Mouse (Mus musculus) myocyte (in vitro differentiated cells): ENCODE measurements around the gene Rap1gap2. TPM values are rescaled to one million over a fixed set of nuclear protein-coding genes. Genes with fewer than 3 reads are reported as not detected.

Experiments
- H3K27me3 ChIP-seq: one replicate; pipeline ENCODE4 v1.6.1; 2011; ENCODE audit not compliant: control insufficient read depth, insufficient read depth, insufficient read length
- H3K36me3 ChIP-seq: one replicate; pipeline ENCODE4 v1.6.1; 2011; ENCODE audit not compliant: control insufficient read depth, insufficient read depth
- H3K4me2 ChIP-seq: one replicate; pipeline ENCODE4 v1.6.1; 2011; ENCODE audit warnings: low read depth, control low read depth
- H3K4me3 ChIP-seq: one replicate; pipeline ENCODE4 v1.5.1; 2011; ENCODE audit warnings: mild to moderate bottlenecking, control low read depth, moderate library complexity
- H3K79me2 ChIP-seq: one replicate; pipeline ENCODE4 v1.6.1; 2011; ENCODE audit not compliant: control insufficient read depth, insufficient read depth
- H3ac ChIP-seq: one replicate; pipeline ENCODE4 v1.6.1; 2011; ENCODE audit not compliant: control insufficient read depth, insufficient read length
- CEBPB ChIP-seq: IDR thresholded peaks from 2 replicates; pipeline ENCODE4 v1.6.1; 2011; ENCODE audit warnings: mild to moderate bottlenecking, moderate library complexity; ENCODE audit not compliant: poor library complexity, insufficient read depth, severe bottlenecking
- E2F4 ChIP-seq: IDR thresholded peaks from one replicate; pipeline ENCODE4 v1.6.1; 2011; ENCODE audit warnings: mild to moderate bottlenecking, control low read depth, moderate library complexity; ENCODE audit not compliant: insufficient read depth
- MAX ChIP-seq: IDR thresholded peaks from one replicate; pipeline ENCODE4 v1.6.1; 2011; ENCODE audit warnings: low read depth, mild to moderate bottlenecking, control low read depth
- MYOD1 ChIP-seq, 3 experiments: IDR thresholded peaks; one replicate each; pipeline ENCODE4 v1.6.1; 2011; ENCODE audit warnings: control low read depth in 2 of 3, low read depth in 2 of 3, mild to moderate bottlenecking in 2 of 3, moderate library complexity in 1 of 3; ENCODE audit not compliant: insufficient read length in 2 of 3, control insufficient read depth in 1 of 3
- MYOG ChIP-seq, 3 experiments: IDR thresholded peaks; one replicate each; pipeline ENCODE4 v1.6.1; 2011; ENCODE audit warnings: control low read depth in 2 of 3, low read depth in 2 of 3, mild to moderate bottlenecking in 2 of 3; ENCODE audit not compliant: insufficient read length in 2 of 3, control insufficient read depth in 1 of 3, insufficient read depth in 1 of 3
- POLR2A ChIP-seq: IDR thresholded peaks from one replicate; pipeline ENCODE4 v1.6.1; 2011; ENCODE audit warnings: low read depth, mild to moderate bottlenecking, control low read depth, moderate library complexity; ENCODE audit not compliant: insufficient read length
- POLR2AphosphoS2 ChIP-seq: IDR thresholded peaks from one replicate; pipeline ENCODE4 v1.6.1; 2011; ENCODE audit warnings: low read depth, control low read depth; ENCODE audit not compliant: insufficient read length
- REST ChIP-seq: IDR thresholded peaks from one replicate; pipeline ENCODE4 v1.6.1; 2011; ENCODE audit warnings: mild to moderate bottlenecking, control low read depth, moderate library complexity; ENCODE audit not compliant: insufficient read depth, insufficient read length
- SRF ChIP-seq: IDR thresholded peaks from one replicate; pipeline ENCODE4 v1.6.1; 2011; ENCODE audit warnings: low read depth; ENCODE audit not compliant: control insufficient read depth, insufficient read length
- TCF12 ChIP-seq: IDR thresholded peaks from one replicate; pipeline ENCODE4 v1.6.1; 2011; ENCODE audit warnings: mild to moderate bottlenecking, control low read depth; ENCODE audit not compliant: poor library complexity, insufficient read depth, severe bottlenecking
- TCF3 ChIP-seq: IDR thresholded peaks from one replicate; pipeline ENCODE4 v1.6.1; 2011; ENCODE audit warnings: low read depth, control low read depth; ENCODE audit not compliant: insufficient read length
- USF1 ChIP-seq: IDR thresholded peaks from one replicate; pipeline ENCODE4 v1.6.1; 2011; ENCODE audit warnings: low read depth, mild to moderate bottlenecking, control low read depth, moderate library complexity
- polyA plus RNA-seq: library from polyadenylated mRNA; unstranded; fragments of >200 nt; fragmentation: generic; extraction: Trizol; gene quantifications from one replicate; pipeline ENCODE4 v1.2.1, GENCODE M21; 2012; ENCODE audit warnings: missing spikeins

Gene Rap1gap2
- polyA plus RNA-seq, 1 experiment: 43.4 TPM

GRCm38 (mm10) chr11:74502485-74502884 lies 108.2 kb downstream of the Rap1gap2 start:
- Histone ChIP-seq H3K36me3 (no peaks in the 10 kb centered on the region), H3K79me2 (no peaks in the 10 kb centered on the region), H3K4me2 (peak overlapping the region; percentile 0), H3K4me3 (no peak overlapping the region), H3K27me3 (no peaks in the 10 kb centered on the region), H3ac (no peak overlapping the region)
- TF ChIP-seq USF1 (peak; percentile 57), TCF12 (no peak)

- Histone ChIP-seq H3K36me3 (no peaks in the 10 kb centered on the region), H3K4me3 (no peak overlapping the region), H3K79me2 (no peaks in the 10 kb centered on the region), H3K27me3 (no peaks in the 10 kb centered on the region), H3K4me2 (peak overlapping the region; percentile 0), H3ac (no peak overlapping the region)
- TF ChIP-seq MYOD1 (IDR thresholded peaks at IDR 0.05; ENCODE audit: control insufficient read depth in 1 of 3, insufficient read length in 2 of 3, low read depth in 2 of 3) (peak in 1 of 3 experiments; percentile 46), REST (no peak)
These were observed 108.7 kb downstream of the Rap1gap2 start for GRCm38 (mm10) chr11:74501989-74502388.

- H3ac ChIP-seq: no peak overlapping the region
- H3K4me3 ChIP-seq: no peak overlapping the region
- H3K79me2 ChIP-seq: no peaks in the 10 kb centered on the region
- no peaks in the 10 kb centered on the region for H3K27me3 ChIP-seq
- TF ChIP-seq POLR2A (no peak), POLR2AphosphoS2 (no peak), E2F4 (no peak), SRF (no peak), MYOG (IDR thresholded peaks at IDR 0.05; ENCODE audit: control insufficient read depth in 1 of 3, insufficient read depth in 1 of 3, insufficient read length in 2 of 3, low read depth in 2 of 3) (no peak), REST (no peak), MYOD1 (IDR thresholded peaks at IDR 0.05; ENCODE audit: control insufficient read depth in 1 of 3, insufficient read length in 2 of 3, low read depth in 2 of 3) (no peak), CEBPB (no peak), USF1 (no peak), MAX (no peak), TCF3 (no peak), TCF12 (no peak)
- H3K4me2 ChIP-seq: no peak overlapping the region
- no peaks in the 10 kb centered on the region for H3K36me3 ChIP-seq
These were observed 109.7 kb downstream of the Rap1gap2 start for GRCm38 (mm10) chr11:74501061-74501460.

GRCm38 (mm10) chr11:74499521-74500099 lies 111.1 kb downstream of the Rap1gap2 start:
- no peak overlapping the region for H3K4me2 ChIP-seq
- TF ChIP-seq SRF: no peak
- TF ChIP-seq USF1: no peak
- TF ChIP-seq MYOD1 (IDR thresholded peaks at IDR 0.05; ENCODE audit: control insufficient read depth in 1 of 3, insufficient read length in 2 of 3, low read depth in 2 of 3): no peak
- no peak for TF ChIP-seq E2F4
- TF ChIP-seq MYOG (IDR thresholded peaks at IDR 0.05; ENCODE audit: control insufficient read depth in 1 of 3, insufficient read depth in 1 of 3, insufficient read length in 2 of 3, low read depth in 2 of 3): no peak
- TF ChIP-seq REST: no peak
- no peak for TF ChIP-seq TCF12
- TF ChIP-seq TCF3: no peak
- no peak for TF ChIP-seq CEBPB
- TF ChIP-seq POLR2AphosphoS2: no peak
- TF ChIP-seq MAX: no peak
- no peak for TF ChIP-seq POLR2A
- H3K79me2 ChIP-seq: no peaks in the 10 kb centered on the region
- H3K27me3 ChIP-seq: no peaks in the 10 kb centered on the region
- H3K4me3 ChIP-seq: no peak overlapping the region
- H3K36me3 ChIP-seq: no peaks in the 10 kb centered on the region
- H3ac ChIP-seq: no peak overlapping the region

- no peak overlapping the region for H3ac ChIP-seq
- H3K27me3 ChIP-seq: no peaks in the 10 kb centered on the region
- H3K4me2 ChIP-seq: no peak overlapping the region
- no peaks in the 10 kb centered on the region for H3K36me3 ChIP-seq
- no peak overlapping the region for H3K4me3 ChIP-seq
- TF ChIP-seq TCF3 (no peak), REST (no peak), POLR2AphosphoS2 (no peak), MYOD1 (IDR thresholded peaks at IDR 0.05; ENCODE audit: control insufficient read depth in 1 of 3, insufficient read length in 2 of 3, low read depth in 2 of 3) (peak in 2 of 3 experiments; percentile 55 to 59), SRF (no peak)
- no peaks in the 10 kb centered on the region for H3K79me2 ChIP-seq
These were observed 111.7 kb downstream of the Rap1gap2 start for GRCm38 (mm10) chr11:74499058-74499457.
